Mouse (Mus musculus): ENCODE data around the gene A530016L24Rik.

DNA sequence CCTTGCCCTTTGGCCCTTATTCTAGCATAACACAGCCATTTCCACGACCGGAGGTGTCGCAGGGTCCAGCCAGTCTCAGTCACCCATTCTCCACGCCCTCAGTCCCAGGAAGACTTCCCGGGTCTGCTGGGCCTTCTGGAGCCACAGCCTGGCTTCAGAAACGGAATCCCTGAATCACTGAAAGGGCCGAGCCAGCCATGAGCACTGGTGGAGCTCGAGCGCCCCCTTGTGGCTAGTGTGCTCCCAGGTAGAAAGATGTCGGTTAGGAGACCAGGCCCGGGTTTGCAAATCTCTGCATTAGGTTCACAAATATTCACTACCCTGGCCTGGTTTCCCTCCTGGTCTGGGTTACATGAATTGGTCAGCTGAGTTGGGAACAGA, 53.7 kb downstream of the A530016L24Rik start:
- TF ChIP-seq CTCF (IDR thresholded peaks at IDR 0.05; ENCODE audit: low read depth, low read length) (peak; percentile 87), GATA1 (IDR thresholded peaks at IDR 0.05; ENCODE audit: borderline replicate concordance, low read length) (no peak), TAL1 (conservative IDR thresholded peaks at IDR 0.05; ENCODE audit: low read depth, low read length) (no peak), POLR2AphosphoS5 (IDR thresholded peaks at IDR 0.05; ENCODE audit: insufficient replicate concordance, low read depth, low read length) (no peak)

All from G1E (cell line).